Mouse (Mus musculus) liver, adult 10 weeks (tissue): ENCODE results near the gene Ccdc6. TPM values are rescaled to one million over a fixed set of nuclear protein-coding genes. Genes with fewer than 3 reads are reported as not detected.

ENCODE experiments used
- polyA plus RNA-seq: library from polyadenylated mRNA; stranded (reverse); fragments of 350-450 nt; fragmentation: Illumina TruSeq; extraction: RNeasy Lipid Tissue Mini Kit (QIAGEN cat#74804); gene quantifications from one replicate; pipeline ENCODE4 v1.2.3, GENCODE M21; 2014; ENCODE audit warnings: low read depth, low replicate concordance

Gene Ccdc6
- polyA plus RNA-seq = 10.9 TPM

DNA sequence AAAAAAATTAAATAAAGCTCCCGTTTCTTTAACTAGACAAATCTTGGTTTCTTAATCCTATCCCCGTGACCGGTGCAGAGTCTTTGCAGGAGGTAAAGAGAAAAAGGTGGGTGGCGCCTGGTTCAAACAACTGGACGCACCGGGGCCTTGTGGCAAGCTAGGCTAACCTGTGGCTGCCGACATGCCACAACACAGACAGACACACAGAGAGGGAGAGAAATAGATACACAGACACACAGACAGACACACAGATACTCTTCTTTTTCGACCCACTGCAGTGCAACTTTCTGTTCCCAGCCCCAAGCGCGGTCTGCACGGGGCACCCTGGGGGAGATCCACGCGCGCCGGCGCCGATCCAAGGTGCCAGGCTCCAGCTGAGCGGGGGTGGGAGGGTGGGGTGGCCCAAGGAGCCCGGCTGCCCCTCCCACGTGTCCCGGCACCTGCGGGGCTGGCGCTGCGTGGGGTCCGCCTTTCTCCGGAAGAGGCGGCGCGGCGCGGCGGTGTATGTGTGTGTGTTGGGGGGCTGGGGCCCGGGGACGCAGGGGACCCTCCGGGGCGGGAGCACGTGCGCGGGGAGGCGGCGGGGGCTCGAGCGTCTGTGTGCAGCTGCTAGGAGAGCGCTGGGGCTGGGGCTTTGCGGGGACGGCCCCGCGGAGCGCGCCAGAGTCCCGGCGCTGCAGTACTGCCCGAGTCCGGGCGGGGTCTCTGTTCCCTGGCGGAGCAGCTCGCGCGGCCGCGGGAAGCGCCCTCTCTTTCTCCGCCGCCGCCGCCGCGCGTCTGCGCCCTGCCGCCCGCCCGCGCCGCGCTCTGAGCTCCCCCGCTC, at the start of gene Ccdc6:
Gene Ccdc6, plus strand, starts transcription at position 756 of the 823 bp plus-strand sequence.

DNA sequence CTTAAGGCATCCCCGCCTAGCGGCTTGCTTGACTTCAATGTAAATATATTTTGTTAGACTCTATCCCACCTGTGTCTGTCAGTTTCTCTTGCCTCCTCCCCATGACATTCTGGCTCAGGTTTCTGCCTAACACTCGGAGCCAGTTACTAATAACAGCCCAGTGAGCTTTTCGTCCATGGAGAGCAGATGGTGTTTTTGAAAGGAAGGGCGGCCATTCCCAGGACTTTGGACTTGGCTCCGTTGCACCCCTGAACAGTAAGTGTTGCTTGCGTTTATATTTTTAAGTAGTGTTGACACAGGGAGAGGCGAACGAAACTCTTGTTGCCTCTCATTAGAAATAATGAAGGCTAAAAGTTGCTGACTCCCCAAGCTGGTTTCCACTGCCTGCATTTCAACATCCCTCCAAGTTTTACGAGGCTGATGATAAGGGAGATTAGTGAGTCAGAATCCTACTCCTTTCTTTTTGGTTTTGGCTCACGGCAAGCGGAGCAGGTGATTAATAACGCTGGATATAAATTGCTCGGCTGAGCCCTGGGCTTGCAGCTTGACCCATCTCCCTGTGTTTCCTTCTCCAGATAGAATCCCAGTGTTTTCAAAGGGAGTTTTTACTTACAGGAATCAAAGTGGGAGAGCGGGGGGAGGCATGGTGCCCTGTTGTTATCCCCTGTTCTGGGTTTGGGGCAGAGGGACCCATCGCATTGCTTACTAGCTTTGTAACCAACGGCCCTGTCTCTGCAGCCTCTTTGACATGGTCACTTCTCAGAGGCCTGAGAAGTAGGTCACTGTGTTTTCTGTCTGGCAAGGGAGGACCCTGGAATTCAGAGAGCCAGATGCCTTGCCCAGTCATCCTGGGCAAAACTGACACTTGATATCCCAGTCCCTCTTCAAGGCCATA, 107.8 kb downstream of the Ccdc6 start, which contains the start of gene Mrln:
Gene Mrln, plus strand, starts transcription at position 160 of the 895 bp plus-strand sequence.

Other genes starting within 250 kb of the Ccdc6 start
- not detected for gene Mrln, start 107.5 kb downstream of the Ccdc6 start, polyA plus RNA-seq
- gene Slc16a9, start 148.0 kb downstream of the Ccdc6 start, polyA plus RNA-seq = 1.5 TPM